Mouse (Mus musculus): ENCODE measurements around the gene Jak1. TPM values are rescaled to one million over a fixed set of nuclear protein-coding genes. Genes with fewer than 3 reads are reported as not detected.

The Jak1 gene
- 47.6 and 49.0 TPM in 2 replicates for polyA plus RNA-seq (2016; fragmentation: Nextera tagmentation; extraction: Ambion mirVana)

DNA sequence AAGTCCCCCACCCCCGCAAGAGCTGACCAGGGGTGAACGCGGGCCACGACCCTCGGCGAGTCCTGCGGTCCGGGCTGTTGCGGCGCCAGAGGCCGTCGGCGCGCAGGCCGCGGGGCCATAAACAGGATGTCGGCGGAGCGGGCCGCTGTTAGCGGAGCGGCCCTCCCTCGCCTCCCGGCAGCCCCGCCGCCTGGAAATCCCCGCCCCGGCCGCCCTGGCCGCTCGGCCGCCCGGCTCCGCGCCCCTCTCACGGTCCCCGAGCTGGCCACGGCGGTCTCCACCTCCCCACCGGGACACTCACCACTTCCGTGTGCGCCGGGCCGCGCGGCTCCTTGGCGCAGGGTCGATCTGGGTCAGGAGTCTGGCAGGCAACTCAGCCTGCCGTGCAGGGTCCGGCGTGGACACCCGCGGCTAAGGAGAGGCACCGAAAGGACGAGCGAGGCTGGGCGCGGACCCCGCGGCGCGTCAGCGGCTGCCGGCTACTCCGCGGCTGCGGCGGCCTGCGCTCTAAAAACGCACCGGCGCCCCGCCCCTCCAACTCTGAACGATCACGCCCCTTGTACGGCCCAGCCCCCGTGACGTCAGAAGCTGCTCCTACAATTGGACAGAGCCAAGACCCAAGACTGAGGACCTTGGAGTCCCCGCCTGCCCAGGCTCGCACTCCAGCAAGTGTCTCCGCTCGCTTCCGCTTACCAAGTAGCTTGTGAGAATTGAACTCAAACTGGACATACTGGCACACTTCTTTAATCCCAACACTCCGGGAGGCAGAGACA lies at the start of gene Jak1:
Gene Jak1, minus strand, starts transcription at position 542 of the 773 bp plus-strand sequence.
- peak within 1 kb of the TSS; percentile 91 for H3K4me3 ChIP-seq
- H3K4me1 ChIP-seq: peaks cover 13% of the 10 kb centered on the region
- WGBS: under 1% methylated on average over 84 of the region's 84 CpGs
- H3K36me3 ChIP-seq (replicated peaks): no peaks in the 10 kb centered on the region
- peaks cover 11% of the 10 kb centered on the region; the same call in 1 of the 2 replicates for H3K27me3 ChIP-seq (replicated peaks; ENCODE audit: low read depth, poor library complexity, severe bottlenecking)
- no peaks in the 10 kb centered on the region for H3K9me3 ChIP-seq
- H3K27ac ChIP-seq (replicated peaks): peak within 1 kb of the TSS; percentile 90
- peak; percentile 97 for DNase-seq (ENCODE audit: low spot score)

DNA sequence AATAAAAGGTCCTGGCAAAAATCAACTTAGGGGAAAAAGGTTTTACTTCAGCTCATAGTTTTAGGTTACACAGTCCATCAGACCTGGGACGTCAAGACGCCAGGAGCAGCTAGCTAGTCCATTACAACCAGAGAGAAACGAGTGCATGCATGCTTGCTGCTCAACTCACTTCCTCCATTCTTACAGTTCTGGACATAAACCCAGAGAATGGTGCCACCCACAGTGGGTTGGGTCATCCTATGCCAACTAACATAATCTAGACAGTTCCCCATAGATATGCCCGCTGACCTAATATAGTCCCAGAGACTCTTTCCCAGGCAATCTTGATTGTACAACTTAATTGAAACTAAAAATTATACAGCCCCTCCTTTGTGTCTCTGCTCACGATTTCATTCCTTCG lies 47.0 kb upstream of the Jak1 start:
- H3K27ac ChIP-seq (replicated peaks): no peak overlapping the region
- H3K36me3 ChIP-seq (replicated peaks): no peaks in the 10 kb centered on the region
- H3K27me3 ChIP-seq (replicated peaks; ENCODE audit: low read depth, poor library complexity, severe bottlenecking): peaks cover 27% of the 10 kb centered on the region
- H3K4me1 ChIP-seq: no peaks in the 10 kb centered on the region
- DNase-seq (ENCODE audit: low spot score): no peak
- 86% methylated on average over 6 of the region's 6 CpGs for WGBS
- H3K9me3 ChIP-seq: no peaks in the 10 kb centered on the region
- H3K4me3 ChIP-seq: no peak overlapping the region

- Histone ChIP-seq H3K9me3 (no peaks in the 10 kb centered on the region), H3K4me3 (no peak overlapping the region), H3K27me3 (replicated peaks; ENCODE audit: low read depth, poor library complexity, severe bottlenecking) (peaks cover 9% of the 10 kb centered on the region), H3K27ac (replicated peaks) (no peak overlapping the region), H3K4me1 (no peaks in the 10 kb centered on the region), H3K36me3 (replicated peaks) (no peaks in the 10 kb centered on the region)
- no peak for DNase-seq (ENCODE audit: low spot score)
- WGBS: 93% methylated on average over 4 of the region's 4 CpGs
Observed at GRCm38 (mm10) chr4:101308166-101308565, 43.1 kb upstream of the Jak1 start.

DNA sequence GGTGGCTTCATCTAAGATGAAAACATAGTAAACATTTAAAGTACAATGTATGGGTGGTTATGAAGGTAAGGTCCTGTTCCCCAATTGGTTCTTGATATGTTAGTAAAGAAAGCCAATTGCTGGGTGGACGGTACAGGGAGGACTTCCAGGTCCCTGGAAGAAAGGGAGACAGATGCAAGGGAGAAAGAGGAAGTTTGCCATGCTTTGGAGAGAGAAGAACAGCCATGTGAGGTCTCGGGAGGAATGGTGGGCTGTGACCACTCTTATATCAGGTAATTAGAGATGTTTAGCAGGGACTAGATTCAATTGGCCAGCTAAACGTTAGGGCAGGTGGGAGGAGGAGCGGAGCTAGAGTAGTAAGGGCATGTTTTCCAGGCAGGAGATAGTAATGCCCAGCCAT lies 42.2 kb upstream of the Jak1 start:
- Histone ChIP-seq H3K4me1 (no peaks in the 10 kb centered on the region), H3K9me3 (no peaks in the 10 kb centered on the region), H3K27me3 (replicated peaks; ENCODE audit: low read depth, poor library complexity, severe bottlenecking) (no peaks in the 10 kb centered on the region; the same call in 1 of the 2 replicates), H3K36me3 (replicated peaks) (no peaks in the 10 kb centered on the region), H3K4me3 (no peak overlapping the region), H3K27ac (replicated peaks) (no peak overlapping the region)
- 75% methylated on average over 4 of the region's 4 CpGs for WGBS
- DNase-seq (ENCODE audit: low spot score): no peak

DNA sequence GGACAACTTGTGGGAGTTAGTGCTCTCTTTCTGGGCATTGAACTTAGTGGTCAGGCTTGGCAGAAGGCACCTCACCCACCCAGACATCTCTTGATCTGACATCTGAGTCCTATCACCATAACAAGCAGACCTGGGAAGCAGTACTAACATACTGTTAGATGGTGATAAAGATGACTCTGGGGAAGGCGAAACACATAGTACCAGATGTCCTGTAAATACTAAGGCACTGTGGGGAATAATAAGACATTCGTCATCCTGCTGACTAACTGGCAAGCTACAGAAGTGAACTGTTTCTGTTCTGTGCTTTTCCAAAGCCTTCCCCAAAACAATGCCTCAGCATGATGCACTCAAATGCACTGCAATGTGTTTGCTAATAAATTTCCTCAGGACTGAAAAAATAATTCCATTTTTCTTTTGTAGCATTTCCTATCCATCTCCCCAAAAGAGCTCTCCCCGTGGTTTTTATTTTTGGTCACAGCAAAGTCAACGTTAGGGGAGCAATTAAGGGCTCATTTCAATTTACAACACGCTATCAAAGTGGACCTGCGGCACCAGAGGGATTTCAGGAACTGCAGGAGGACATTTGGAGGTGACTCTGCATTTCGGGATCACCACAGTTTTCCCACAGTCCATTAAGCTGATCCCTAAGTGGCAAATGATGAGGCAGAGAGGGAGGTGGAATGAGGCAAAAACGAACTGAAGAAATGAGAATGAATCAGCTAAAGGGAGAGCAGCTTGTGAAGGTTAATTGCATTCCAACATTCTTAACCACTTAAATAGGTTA lies 41.2 kb upstream of the Jak1 start:
- 67% methylated on average over 8 of the region's 8 CpGs for WGBS
- H3K36me3 ChIP-seq (replicated peaks): no peaks in the 10 kb centered on the region
- no peak for DNase-seq (ENCODE audit: low spot score)
- no peak overlapping the region for H3K4me3 ChIP-seq
- no peaks in the 10 kb centered on the region for H3K9me3 ChIP-seq
- 0 out of 2 replicates have a peak, but pooled peaks cover 1% of the 10 kb centered on the region for H3K4me1 ChIP-seq
- H3K27ac ChIP-seq (replicated peaks): no peak overlapping the region
- no peaks in the 10 kb centered on the region for H3K27me3 ChIP-seq (replicated peaks; ENCODE audit: low read depth, poor library complexity, severe bottlenecking)

GRCm38 (mm10) chr4:101305126-101305525 lies 40.0 kb upstream of the Jak1 start:
- Histone ChIP-seq H3K27ac (replicated peaks) (no peak overlapping the region), H3K4me1 (peaks cover 13% of the 10 kb centered on the region), H3K36me3 (replicated peaks) (no peaks in the 10 kb centered on the region), H3K27me3 (replicated peaks; ENCODE audit: low read depth, poor library complexity, severe bottlenecking) (no peaks in the 10 kb centered on the region), H3K4me3 (no peak overlapping the region), H3K9me3 (no peaks in the 10 kb centered on the region)
- 85% methylated on average over 9 of the region's 9 CpGs for WGBS
- DNase-seq (ENCODE audit: low spot score): no peak

- 93% methylated on average over 4 of the region's 4 CpGs for WGBS
- H3K36me3 ChIP-seq (replicated peaks): no peaks in the 10 kb centered on the region
- H3K27ac ChIP-seq (replicated peaks): no peak overlapping the region
- no peaks in the 10 kb centered on the region for H3K27me3 ChIP-seq (replicated peaks; ENCODE audit: low read depth, poor library complexity, severe bottlenecking)
- no peak for DNase-seq (ENCODE audit: low spot score)
- peaks cover 16% of the 10 kb centered on the region for H3K4me1 ChIP-seq
- no peaks in the 10 kb centered on the region for H3K9me3 ChIP-seq
- no peak overlapping the region for H3K4me3 ChIP-seq
Observed at GRCm38 (mm10) chr4:101304114-101304513, 39.0 kb upstream of the Jak1 start.

DNA sequence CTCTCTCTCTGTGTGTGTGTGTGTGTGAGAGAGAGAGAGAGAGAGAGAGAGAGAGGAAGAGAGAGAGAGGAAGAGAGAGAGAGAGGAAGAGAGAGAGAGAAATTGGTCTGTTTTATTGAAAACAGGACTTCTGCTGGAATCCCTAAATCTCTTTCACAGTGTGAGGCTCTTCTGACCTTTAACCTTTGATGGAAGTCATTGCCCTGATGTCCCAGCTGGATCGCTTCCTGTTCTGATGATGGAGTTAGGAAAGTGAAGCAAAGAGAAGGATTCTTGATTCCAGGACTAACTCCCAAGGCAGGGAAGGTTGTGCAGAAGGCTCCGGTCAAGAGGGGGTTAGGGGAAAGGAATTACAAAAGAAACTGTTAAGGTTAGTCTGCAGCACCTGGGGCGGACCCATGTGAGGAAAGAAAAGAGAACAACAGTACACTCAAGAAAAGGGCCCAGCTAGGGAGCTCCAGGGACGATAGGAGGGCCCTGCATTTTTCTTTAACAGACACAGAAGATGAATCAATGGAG lies 35.4 kb upstream of the Jak1 start:
- H3K9me3 ChIP-seq: no peaks in the 10 kb centered on the region
- WGBS: 53% methylated on average over 4 of the region's 4 CpGs
- no peaks in the 10 kb centered on the region for H3K36me3 ChIP-seq (replicated peaks)
- H3K4me1 ChIP-seq: peaks cover 16% of the 10 kb centered on the region
- peaks cover 5% of the 10 kb centered on the region; the same call in 1 of the 2 replicates for H3K27me3 ChIP-seq (replicated peaks; ENCODE audit: low read depth, poor library complexity, severe bottlenecking)
- H3K4me3 ChIP-seq: no peak overlapping the region
- no peak overlapping the region; the same call in 1 of the 2 replicates for H3K27ac ChIP-seq (replicated peaks)
- no peak for DNase-seq (ENCODE audit: low spot score)

DNA sequence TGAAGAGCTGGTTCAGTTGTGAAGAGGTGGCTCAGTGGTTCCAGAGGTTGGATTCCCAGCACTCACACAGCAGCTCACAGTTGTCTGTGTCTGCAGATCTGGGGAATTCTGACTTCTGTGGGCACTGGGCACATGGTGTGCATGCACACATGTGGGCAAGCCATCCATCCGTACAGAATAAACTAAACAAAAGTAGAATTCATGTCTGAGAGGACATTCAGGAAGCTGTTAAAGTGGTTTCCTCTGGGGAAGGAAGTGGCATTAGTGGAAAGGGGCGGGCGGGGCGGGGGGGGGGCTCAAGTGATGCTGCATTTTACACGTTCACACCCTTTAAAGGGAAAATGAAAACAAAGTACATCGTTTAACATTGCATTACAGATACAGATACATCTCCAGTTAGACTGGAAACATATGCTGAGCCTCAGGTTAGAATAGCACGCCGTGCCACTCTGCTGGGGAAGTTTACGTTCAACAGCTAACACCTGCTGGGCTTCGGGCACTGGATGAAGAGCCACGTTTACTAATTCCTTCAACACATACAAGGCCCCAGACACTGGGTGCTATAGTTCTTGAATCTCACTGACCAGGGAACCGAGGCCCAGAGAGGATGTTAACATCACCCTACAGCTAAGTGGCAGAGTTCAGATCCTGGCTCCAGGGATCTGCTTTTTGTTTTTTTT lies 33.4 kb upstream of the Jak1 start:
- DNase-seq (ENCODE audit: low spot score): no peak
- no peak overlapping the region for H3K27ac ChIP-seq (replicated peaks)
- H3K4me3 ChIP-seq: no peak overlapping the region
- no peaks in the 10 kb centered on the region for H3K36me3 ChIP-seq (replicated peaks)
- H3K9me3 ChIP-seq: no peaks in the 10 kb centered on the region
- peaks cover 19% of the 10 kb centered on the region for H3K4me1 ChIP-seq
- WGBS: 79% methylated on average over 12 of the region's 12 CpGs
- H3K27me3 ChIP-seq (replicated peaks; ENCODE audit: low read depth, poor library complexity, severe bottlenecking): peaks cover 25% of the 10 kb centered on the region

DNA sequence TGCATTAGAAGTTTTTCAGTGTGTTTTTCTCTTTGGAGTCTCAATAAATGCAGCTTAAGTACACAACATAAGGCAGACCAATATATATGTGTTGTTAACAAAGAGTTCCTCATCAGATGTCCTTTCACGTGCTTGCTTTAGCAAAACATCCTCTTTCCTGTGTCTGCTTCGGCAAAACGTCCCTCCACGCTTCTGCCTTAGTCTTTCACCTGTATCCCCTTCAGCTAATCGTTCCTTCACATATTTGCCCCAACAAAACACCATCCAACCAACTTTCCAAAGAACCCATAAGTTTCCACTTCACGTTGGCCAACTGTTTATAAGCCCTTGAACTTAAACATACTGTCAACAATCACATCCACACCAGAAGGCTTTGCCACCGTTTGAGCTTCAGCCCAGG lies 31.8 kb upstream of the Jak1 start:
- Histone ChIP-seq H3K9me3 (no peaks in the 10 kb centered on the region), H3K36me3 (replicated peaks) (no peaks in the 10 kb centered on the region), H3K27ac (replicated peaks) (no peak overlapping the region), H3K27me3 (replicated peaks; ENCODE audit: low read depth, poor library complexity, severe bottlenecking) (peaks cover 41% of the 10 kb centered on the region), H3K4me3 (no peak overlapping the region), H3K4me1 (peaks cover 35% of the 10 kb centered on the region)
- 76% methylated on average over 7 of the region's 7 CpGs for WGBS
- no peak for DNase-seq (ENCODE audit: low spot score)

- H3K9me3 ChIP-seq: no peaks in the 10 kb centered on the region
- no peak overlapping the region for H3K27ac ChIP-seq (replicated peaks)
- DNase-seq (ENCODE audit: low spot score): no peak
- peaks cover 52% of the 10 kb centered on the region for H3K27me3 ChIP-seq (replicated peaks; ENCODE audit: low read depth, poor library complexity, severe bottlenecking)
- 74% methylated on average over 3 of the region's 3 CpGs for WGBS
- H3K36me3 ChIP-seq (replicated peaks): no peaks in the 10 kb centered on the region
- no peak overlapping the region for H3K4me3 ChIP-seq
- H3K4me1 ChIP-seq: peaks cover 30% of the 10 kb centered on the region
Observed at GRCm38 (mm10) chr4:101295788-101296187, 30.7 kb upstream of the Jak1 start.

- Histone ChIP-seq H3K27ac (replicated peaks) (no peak overlapping the region), H3K9me3 (no peaks in the 10 kb centered on the region), H3K27me3 (replicated peaks; ENCODE audit: low read depth, poor library complexity, severe bottlenecking) (peaks cover 73% of the 10 kb centered on the region), H3K36me3 (replicated peaks) (no peaks in the 10 kb centered on the region), H3K4me3 (peak overlapping the region; percentile 66), H3K4me1 (peaks cover 20% of the 10 kb centered on the region)
- 47% methylated on average over 9 of the region's 9 CpGs for whole genome bisulfite sequencing
- DNase-seq (ENCODE audit: low spot score): no peak
Observed at GRCm38 (mm10) chr4:101293661-101294060, 28.6 kb upstream of the Jak1 start.

Measured in embryonic facial prominence, embryonic 10.5 days (tissue).